Mouse (Mus musculus) heart, postnatal 0 days (tissue): ENCODE results near the gene Rbms1.

Source experiments
- CTCF ChIP-seq: IDR thresholded peaks from 2 replicates; pipeline ENCODE4 v1.5.1; 2016; ENCODE audit warnings: antibody characterized with exemption, control low read depth, low read depth
- EP300 ChIP-seq: IDR thresholded peaks from 2 replicates; pipeline ENCODE4 v1.6.1; 2016; ENCODE audit warnings: antibody characterized with exemption, low read depth

DNA sequence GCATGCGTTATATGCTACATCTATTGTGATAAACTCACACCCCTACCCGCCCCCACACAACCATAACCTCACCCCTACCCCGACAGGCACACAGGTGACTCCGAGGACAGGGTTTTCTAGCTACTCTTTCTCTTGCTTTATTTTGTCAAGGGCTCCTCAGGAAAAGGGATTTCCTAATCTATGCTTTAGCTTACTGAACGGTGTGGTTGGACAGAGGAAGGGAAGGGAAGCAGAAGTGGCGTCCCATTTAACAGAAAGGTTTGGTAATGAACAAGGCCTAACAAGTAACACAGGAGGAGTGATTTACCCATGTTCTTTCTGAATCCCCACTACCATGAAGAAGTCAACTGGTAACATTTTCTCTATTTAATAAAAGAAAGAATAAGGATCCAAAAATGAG lies 159.6 kb downstream of the Rbms1 start:
- TF ChIP-seq CTCF (no peak), EP300 (no peak)
